Mouse (Mus musculus) large intestine, adult 2 months (tissue): ENCODE measurements at regions not wholly inside any gene's neighbourhood (a gene's known extent, or its start where the extent isn't known, plus 50 kb on each side); places are given as distances from the start of the nearest gene placed in this dataset.

ENCODE experiments used
- DNase-seq: peaks from one replicate; pipeline ENCODE4 v3.0.0-alpha.2; 2012; ENCODE audit warnings: low read depth, low spot score
- WGBS: fragments of 180-500 bp; shearing (Covaris S2); methylation state at CpG from one replicate; pipeline ENCODE4 v1.1.7; 2018; 5-methylcytosine and 5-hydroxymethylcytosine counted together

DNA sequence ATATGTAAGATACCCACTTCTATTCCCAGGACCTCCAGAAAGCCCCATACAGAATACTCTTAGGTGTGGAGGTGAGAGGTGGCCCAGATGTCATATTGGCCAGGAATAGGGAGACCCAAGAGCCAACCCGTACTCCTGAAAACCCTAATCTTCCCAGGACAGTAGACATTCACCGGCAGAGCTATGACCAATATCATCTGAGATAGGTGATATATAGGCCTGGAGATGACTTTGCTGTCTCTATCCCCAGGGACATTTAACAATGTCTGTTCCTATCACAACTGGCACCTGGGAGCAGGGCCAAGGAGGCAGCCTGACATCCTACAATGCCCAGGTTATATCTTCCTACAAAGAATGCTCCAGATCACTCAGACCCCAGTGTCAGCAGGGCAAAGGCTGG, 140.0 kb upstream of the D7Ertd443e start:
- no peak for DNase-seq
- WGBS, result 96% methylated on average over 2 of the region's 2 CpGs

DNA sequence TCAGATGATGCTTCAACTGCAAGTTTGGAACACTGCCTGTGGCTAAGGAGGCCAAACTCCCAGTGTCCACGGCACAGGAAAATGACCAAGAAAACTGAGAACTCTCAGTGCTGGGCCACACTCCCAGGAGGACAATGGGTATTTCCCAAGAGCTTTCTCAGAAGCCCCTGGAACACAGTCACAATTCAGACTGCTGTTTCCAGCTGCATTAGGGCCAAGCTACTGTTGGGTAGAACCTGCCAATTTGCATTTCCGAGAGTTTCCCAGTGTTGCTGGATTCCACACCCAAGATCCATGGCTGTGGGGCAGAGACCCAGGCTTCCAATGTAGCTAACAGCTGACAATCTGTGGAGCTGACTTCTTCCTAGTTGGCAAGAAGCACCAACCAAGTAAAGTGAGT, 141.9 kb upstream of the D7Ertd443e start:
- WGBS, result 65% methylated on average over 2 of the region's 2 CpGs
- no peak for DNase-seq

DNA sequence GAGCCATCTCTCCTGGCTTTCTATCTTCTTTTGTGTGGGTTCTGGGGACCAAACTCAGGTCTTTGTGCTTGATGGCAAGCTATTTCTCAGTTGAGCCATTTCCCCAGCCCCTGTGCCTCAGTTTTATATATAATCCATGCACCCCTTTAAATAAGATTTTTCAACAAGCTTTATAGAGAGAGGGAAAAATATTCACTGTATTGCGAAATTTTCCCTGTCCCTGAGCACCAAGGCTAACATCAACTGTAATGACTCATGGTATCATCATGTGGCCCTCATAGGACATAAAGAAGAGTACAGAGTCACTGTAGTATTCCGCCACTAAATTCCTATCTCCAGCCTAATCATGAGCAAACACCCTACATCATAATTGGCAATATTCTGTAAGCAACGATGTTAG, 142.4 kb upstream of the Dock1 start:
- no peak for DNase-seq
- 74% methylated on average over 3 of the region's 3 CpGs for WGBS

DNA sequence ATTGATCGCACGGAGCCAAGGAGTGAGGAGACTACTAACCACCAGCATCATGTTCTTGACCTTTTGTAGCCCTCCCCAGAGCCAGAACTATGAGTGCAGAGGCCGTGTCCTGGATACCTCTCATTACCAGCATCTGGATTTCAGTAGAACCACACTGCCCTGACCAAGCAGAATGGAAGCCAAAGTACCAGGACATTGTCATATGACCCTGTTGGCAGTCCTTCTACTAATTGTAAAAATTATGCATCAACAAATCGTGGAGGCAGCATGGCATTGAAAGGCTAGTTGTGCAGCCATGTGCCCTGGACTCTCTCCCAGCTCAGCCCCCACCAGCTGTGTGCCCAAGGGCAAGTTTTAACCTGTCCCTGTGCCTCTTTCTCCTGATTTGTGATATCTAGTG, 135.6 kb upstream of the Dock1 start:
- 85% methylated on average over 4 of the region's 4 CpGs for WGBS
- DNase-seq, result no peak

DNA sequence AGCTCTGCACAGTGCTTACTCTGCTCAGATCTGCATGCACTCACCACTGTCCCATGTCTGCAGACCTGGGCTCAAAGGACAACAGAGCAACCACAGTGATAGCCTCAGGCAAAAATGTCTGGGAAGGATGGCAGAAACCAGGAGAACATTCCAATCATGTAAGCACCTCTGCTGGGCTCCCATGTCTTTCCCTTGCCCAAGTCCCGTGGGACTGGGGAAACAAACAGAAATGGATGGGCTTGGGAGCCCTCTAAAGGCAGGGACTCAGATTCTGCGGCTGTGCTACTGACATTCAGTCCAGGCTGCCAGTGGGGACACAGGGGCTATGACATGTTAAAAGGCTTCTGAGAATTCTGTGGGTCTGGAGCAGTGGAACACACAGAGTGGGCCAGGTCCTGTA, 128.8 kb upstream of the Dock1 start:
- DNase-seq, result no peak
- WGBS, result 56% methylated on average over 2 of the region's 2 CpGs

DNA sequence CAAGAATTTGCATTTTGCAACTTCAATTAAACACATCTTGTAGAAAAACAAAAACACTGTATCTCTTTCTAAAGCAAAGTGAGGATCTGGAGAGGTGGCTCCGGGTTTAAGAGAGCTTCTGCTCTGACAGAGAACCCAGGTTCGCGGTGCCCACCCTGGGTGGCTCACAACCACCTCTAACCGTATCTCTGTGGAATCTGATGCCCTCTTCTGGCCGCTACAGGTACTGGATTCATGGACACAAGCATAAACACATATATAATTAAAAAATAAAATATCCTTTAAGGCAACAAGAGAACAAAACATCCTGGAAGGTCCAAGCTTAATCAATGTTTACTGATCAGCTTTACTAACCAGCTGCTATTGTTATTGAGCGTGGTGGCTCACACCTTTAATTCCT, 124.3 kb upstream of the Dock1 start:
- DNase-seq, result no peak
- 77% methylated on average over 6 of the region's 6 CpGs for WGBS

DNA sequence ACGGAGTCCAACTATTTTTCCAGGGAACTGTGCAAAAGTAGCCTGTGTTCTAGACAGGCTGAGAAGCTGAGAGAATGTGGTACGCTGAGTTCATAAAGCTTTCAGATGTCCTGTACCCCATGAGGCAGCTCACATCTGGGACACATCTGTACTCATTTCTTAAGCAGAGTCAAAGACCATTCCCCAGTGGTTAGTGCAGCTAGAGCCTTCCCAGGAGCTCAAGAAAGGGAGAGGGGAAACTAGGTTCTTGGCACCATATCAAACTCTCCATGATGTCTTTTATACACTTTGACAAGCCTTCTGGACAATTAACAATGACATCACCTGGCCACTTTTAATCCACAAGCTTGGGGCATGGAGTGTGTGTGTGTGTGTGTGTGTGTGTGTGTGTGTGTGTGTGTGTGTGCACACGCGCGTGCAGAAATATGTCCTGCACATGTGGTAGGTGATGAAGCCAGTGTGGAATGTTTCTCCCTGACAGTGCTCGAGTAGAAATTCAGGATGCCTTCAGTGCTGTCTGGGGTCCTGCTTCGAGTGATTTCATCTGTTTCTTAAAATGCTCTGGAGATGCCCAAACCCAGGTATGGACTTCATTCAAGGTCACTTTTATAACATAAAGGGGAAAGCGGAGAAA, 121.1 kb upstream of the Dock1 start:
- DNase-seq, result no peak
- WGBS, result 71% methylated on average over 8 of the region's 8 CpGs

DNA sequence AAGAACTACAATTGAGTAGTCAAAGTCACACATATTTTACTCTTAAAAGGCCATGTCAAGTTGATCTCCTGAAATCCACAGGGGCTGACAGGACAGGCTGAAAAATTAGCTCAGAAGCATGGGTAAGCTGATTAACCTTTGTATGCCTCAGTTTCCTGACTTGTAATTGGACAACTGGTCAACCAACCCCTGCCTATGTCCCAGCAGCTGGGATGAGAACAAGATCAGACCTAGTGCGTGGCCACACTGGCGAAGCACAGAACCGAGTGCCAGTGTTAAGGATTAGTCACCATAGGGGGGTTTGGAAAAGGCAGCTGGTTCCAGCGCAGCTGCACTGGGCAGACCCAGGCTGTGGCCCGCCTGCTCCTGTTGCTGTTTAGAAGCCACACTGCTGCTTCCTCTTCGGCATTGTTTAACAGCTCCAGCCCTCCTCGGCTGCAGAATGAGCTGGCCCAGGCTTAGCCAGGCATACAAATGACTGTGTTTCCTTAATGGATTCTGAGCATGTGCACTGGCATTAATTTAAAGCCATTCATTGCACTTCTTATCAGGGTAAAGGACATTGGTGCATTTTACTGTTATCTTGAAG, 120.1 kb upstream of the Dock1 start:
- 46% methylated on average over 7 of the region's 7 CpGs for WGBS
- no peak for DNase-seq

DNA sequence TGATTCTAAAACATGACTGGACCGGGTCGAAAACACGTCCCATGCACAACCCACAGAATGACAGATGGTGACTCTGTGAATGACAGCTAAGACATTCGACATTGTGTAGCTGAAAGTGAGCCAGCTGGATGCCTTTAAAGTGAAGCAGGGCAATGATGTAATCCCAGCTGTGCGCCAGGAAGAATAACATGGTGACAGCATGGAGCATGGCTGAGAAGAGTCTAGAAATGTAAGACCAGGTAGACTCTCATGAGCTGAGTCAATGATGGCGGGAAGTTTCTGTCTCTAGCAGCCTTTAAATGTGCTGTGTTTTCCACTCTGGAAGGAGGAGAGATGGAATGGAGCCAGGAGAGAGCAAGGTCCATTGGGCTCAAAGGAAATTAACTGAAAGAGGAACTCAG, 118.4 kb upstream of the Dock1 start:
- no peak for DNase-seq
- 46% methylated on average over 6 of the region's 6 CpGs for WGBS

DNA sequence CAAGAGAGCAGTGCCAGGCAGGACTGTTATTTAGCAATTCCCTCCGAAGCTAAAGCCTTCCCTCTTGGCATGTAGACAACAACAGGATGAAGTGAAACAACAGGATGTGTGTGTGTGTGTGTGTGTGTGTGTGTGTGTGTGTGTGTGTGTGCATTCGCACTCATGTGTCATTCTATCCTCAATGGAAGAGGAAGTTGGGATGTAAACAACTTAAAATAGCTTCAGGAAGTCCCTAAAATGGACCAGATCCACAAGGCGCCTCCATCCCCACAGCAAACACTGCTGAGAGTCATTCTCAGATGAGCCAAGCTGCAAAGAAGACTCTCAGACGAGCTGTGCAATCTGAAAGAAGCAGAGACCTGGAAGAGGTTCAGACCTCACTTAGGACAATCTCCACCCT, 114.4 kb upstream of the Dock1 start:
- 37% methylated on average over 4 of the region's 4 CpGs for WGBS
- no peak for DNase-seq

DNA sequence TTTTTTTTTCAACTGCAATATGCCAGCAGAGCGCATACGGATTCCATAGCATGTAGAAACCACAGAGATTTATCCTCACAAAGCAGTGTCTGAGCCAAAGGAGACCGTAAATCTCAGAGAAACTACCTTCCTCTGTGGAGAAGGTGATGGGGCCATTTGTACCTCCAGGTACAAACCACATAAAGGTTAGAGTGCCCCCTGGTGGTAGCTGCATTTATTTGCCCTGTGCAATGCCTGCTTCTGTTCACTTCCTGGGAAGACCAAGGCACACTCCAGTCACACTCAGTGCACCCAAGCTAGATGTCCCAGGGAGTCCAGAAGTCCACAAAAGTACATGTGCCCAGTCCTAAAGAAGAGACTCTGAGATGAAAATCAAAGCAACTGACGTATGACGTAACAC, 104.1 kb upstream of the Dock1 start:
- WGBS, result 66% methylated on average over 5 of the region's 5 CpGs
- DNase-seq, result peak; percentile 43

DNA sequence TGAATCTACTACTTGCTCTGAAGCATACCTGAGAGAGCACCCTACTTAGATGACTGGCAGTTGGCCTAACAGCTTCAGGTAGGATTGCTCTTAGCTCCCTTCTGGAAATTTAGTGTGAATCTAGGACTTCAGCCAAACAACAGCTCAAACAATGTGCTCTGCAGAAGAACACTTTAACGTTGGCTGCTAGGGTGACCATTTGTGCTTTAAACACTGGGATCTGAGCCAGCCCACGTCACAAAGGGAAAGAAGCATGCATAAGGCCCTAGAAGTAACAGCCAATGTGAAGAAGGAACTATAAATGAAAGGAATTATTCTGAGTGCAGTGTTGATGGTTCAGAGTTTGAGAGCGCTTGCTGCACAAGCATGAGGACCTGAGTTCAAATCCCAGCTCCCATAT, 101.2 kb upstream of the Dock1 start:
- 43% methylated on average over 3 of the region's 3 CpGs for WGBS
- DNase-seq, result no peak

DNA sequence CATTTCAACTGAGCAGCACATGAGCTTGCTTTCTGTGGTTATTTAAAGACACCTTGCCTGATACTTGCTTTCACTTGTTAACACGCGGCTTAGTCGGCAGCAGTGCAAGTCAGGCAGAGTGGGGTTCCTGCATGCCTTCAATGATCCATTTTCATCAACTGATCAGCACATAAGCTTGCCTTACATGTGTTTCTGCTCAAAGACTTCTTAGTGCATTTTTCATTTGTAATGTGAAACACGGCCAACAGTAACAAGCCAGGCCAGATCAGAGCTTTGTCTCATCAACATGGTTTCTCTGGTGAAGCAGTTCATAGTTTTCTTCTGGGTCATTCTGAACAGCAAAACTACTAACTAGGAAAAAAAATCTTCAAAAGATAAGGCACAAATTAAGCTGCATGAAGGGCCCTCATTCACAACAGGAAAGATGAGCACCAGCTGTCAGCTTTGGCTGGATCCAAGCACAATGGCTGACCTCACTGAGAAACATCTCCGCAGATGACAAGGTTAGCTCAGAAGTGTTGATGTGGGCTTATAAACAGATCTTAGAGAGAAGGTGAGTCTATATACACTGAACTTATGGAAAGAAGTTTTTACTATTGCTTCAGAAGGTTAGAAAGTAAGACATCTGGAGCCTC, 100.2 kb upstream of the Dock1 start:
- WGBS, result 85% methylated on average over 5 of the region's 5 CpGs
- DNase-seq, result no peak

DNA sequence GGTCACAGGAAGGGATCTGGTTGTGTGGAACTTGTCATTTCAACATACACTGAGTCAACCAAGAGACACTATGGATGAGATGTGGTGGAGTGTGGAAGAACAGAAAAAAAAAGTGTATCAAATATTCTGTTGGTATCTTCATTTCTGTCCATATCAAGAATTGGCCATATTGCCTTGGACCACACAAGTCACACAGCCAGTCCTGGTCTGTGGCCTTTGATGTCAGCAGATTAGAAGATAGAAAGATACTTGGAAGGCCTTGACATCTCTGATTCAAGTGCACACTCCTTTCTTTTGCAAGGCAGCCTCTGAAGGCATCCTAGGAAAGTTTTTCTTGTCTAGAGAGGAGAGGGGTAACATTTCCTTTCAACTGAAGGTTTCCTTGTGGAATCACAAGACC, 88.7 kb upstream of the Dock1 start:
- no peak for DNase-seq

DNA sequence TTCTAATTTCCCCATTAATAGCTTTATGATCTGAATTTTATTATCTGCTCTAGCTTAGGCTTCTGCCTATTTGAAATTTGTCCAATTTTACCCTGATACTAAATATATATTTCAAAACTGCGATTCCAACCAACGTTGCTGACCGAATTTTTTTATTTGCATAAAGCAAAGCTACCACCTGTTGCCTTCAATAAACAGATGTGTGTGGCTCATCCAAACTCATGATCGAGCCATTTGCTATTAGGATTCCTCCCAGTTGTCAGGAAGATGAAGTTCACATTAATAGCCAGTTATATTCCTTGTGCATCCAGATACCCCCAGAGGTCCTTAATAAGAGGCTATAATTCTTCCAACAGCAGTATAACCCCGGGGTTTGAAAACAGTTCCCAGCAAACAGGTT, 85.0 kb upstream of the Dock1 start:
- 64% methylated on average over 5 of the region's 5 CpGs for WGBS
- DNase-seq, result no peak

DNA sequence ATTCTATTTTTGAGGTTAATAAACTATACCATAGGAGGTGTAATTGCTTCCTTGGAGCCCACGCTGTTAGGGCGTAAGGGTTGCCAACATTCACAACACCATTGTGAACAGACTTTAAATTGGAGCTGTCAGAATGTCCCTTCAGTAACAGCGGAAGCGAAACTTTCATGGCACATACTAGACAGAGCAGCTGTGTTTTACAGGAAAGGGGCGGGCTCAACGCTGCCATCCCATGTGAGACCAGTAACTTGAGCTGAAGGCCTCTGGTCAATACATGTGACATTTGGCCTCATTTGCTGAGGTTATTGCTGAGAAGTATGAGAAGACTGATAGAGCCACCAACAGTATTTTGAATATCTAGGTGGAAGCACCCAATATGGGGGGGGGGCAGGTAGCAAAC, 83.5 kb upstream of the Dock1 start:
- 70% methylated on average over 6 of the region's 6 CpGs for WGBS
- DNase-seq, result no peak

DNA sequence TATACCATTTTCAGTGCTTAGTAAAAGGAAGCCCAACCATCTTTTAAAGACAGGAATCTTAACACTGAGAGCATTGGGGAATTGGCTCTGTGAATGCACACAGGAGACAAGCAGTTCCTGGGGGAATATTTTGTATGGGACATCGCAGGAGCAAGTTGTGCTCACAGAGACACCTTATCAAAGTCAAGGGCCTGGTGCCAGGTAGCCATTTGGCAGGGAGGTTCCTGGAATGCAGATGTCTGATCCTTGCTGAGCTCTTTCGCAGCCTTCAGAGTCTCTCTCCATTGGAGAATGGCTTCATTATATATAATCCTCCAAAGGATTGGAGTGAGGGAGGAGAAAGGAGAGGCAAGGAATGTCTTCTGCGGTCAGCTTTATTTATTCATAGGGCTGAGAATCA, 62.6 kb upstream of the Dock1 start:
- no peak for DNase-seq
- 44% methylated on average over 3 of the region's 3 CpGs for WGBS

DNA sequence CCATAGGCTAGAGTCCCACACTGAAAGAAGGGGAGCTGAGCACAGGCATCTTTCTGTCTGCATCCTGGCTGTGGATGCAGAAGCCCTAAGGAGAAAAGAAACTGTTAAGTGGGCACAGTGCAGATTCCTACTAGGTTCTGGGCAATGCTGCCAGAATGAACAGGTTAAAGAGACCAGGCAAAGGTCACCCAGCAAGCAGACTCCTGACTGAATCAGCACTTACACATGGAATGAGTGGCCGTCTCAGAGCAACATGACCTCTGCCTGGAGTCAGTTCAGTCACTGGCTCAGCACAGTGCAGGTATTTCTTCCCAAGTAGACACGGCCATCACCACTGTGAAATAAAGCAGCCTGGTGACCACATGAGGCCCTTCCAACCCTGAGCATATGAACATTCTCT, 60.3 kb upstream of the Dock1 start:
- 69% methylated on average over 2 of the region's 2 CpGs for WGBS
- no peak for DNase-seq

DNA sequence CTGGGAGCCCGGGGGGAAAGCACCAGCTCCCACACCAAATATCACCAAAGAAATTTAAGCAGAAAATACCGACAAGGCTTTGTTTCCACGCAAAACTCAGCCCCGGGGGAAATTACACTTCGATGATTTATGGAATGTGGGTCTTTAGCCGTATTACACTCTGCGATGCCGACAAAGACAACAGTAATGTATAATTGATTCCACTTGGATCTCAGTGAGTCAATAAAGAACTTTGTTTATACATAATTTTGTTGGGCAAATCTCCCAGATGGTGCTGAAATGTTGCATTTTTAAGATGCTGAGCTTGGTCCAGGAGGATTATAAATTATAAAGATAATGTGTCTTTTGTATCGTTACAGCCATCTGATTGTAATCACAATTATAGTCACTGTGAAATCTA, 59.1 kb upstream of the Dock1 start:
- no peak for DNase-seq
- WGBS, result 67% methylated on average over 9 of the region's 9 CpGs

DNA sequence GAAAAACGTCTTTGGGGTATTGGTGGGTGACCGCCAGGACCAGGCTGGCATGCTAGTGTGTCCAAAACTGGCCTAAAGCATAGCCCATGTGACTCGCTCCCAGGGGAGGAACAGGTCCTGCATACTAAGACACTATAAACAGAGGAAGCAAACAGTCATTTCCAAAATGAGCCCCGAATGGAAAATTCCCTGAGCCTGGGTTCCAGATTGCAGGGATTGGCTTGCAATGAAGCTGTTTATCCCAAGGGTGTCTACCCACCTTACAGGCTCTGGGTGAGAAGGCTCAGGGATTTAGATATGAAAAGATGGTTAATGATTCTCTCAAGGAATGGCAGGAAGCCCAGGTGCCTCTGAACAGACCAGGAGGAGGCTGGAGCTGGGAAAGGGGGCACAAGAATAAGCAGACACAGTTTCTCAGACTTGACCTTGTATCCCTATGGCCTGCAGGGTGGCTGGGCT, 58.2 kb upstream of the Dock1 start:
- DNase-seq, result no peak
- WGBS, result 38% methylated on average over 4 of the region's 4 CpGs

DNA sequence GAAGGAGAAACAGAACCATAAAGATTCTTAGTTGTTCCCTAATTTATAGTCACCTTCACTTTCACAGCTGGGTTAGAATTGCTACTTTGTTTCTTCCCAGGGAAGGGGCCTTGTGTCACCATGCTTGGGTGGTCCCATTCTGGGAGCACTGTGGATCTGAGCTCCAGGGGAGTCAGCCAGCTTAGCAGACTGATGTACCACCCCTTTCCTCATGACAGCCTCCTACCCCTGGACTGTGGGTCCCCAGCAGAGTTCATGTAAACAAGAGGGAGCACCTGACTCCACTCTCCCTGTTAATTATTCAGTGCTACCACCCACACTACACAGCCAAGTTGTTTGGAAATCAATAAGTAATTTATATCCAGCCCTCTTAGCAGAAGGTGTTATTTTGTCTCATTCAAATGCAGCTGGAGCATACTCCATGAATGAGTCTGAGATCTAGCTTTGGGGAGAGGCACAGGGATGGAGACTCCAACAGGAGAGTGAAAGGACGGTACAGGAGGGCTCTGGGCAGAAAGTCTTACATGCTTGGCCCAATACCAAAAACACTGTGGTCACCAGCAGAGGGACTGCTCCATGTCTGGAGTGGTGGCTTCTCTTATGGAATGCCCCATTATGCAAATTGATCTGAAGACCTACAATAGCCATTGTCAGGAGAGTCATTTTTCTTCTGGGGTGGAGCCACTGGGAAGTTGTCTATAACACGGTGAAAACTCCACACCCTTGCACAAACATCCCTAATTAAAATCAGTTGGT, 51.1 kb upstream of the Dock1 start:
- DNase-seq, result no peak
- WGBS, result 23% methylated on average over 2 of the region's 2 CpGs
